Mouse (Mus musculus) limb, embryonic 10.5 days (tissue): ENCODE results near the gene Ccdc40. TPM values are rescaled to one million over a fixed set of nuclear protein-coding genes. Genes with fewer than 3 reads are reported as not detected.

Source experiments
- DNase-seq: peaks from one replicate; pipeline ENCODE4 v3.0.0-alpha.2; 2017; ENCODE audit warnings: low spot score
- H3K27ac ChIP-seq: fragments of 300-500 bp; sonication (generic); 2 replicates; pipeline ENCODE4 v1.5.1; 2016; ENCODE audit warnings: mild to moderate bottlenecking
- H3K27me3 ChIP-seq: fragments of 300-500 bp; sonication (generic); 2 replicates; pipeline ENCODE4 v1.6.1; 2016; ENCODE audit warnings: low read depth, mild to moderate bottlenecking; ENCODE audit not compliant: poor library complexity, severe bottlenecking
- H3K36me3 ChIP-seq: fragments of 300-500 bp; sonication (generic); 2 replicates; pipeline ENCODE4 v1.6.1; 2016; ENCODE audit warnings: mild to moderate bottlenecking, moderate library complexity
- H3K4me1 ChIP-seq: fragments of 300-500 bp; sonication (generic); 2 replicates; pipeline ENCODE4 v1.6.1; 2016
- H3K4me3 ChIP-seq: fragments of 300-500 bp; sonication (generic); 2 replicates; pipeline ENCODE4 v1.5.1; 2016; ENCODE audit warnings: mild to moderate bottlenecking, moderate library complexity
- H3K9me3 ChIP-seq: fragments of 300-500 bp; sonication (generic); replicated peaks from 2 replicates; pipeline ENCODE4 v1.6.1; 2016; ENCODE audit warnings: mild to moderate bottlenecking
- WGBS: fragments of 180-500 bp; shearing (Covaris S2); methylation state at CpG from one replicate; pipeline ENCODE4 v1.1.7; 2016; 5-methylcytosine and 5-hydroxymethylcytosine counted together
- polyA plus RNA-seq: library from polyadenylated mRNA; unstranded; fragments of >200 nt; fragmentation: Nextera tagmentation; extraction: Ambion mirVana; gene quantifications from 2 replicates; pipeline ENCODE4 v1.2.1, GENCODE M21; 2016

The Ccdc40 gene
- polyA plus RNA-seq, 1 experiment from 2014 or later, result 12.8 TPM

DNA sequence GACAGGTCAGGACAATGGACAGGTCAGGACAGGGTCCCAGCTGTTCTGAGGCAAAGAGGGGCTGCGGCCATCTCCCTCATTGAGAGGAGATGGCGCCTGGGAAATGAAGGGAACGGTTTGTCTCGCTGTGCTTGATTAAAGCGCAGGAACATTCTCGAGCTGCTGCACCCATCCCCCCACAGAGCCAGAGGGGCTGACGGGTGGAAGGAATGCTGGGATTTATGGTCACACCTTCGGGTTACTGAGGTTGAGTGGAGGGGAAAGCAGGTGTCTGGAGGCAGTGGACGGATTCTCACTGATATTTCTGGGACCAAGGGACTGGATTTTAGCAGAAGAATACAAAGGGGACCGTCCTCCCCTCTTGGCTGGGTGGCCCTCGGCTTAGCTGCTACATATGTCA is 79.5 kb downstream of the Ccdc40 start:
- H3K4me1 ChIP-seq, result peaks cover 32% of the 10 kb centered on the region
- DNase-seq, result peak; percentile 55
- peak overlapping the region; percentile 30 for H3K4me3 ChIP-seq
- H3K36me3 ChIP-seq, result no peaks in the 10 kb centered on the region
- peak overlapping the region; percentile 70 for H3K27ac ChIP-seq
- no peaks in the 10 kb centered on the region for H3K9me3 ChIP-seq
- 19% methylated on average over 11 of the region's 11 CpGs for WGBS
- peaks cover 40% of the 10 kb centered on the region for H3K27me3 ChIP-seq

DNA sequence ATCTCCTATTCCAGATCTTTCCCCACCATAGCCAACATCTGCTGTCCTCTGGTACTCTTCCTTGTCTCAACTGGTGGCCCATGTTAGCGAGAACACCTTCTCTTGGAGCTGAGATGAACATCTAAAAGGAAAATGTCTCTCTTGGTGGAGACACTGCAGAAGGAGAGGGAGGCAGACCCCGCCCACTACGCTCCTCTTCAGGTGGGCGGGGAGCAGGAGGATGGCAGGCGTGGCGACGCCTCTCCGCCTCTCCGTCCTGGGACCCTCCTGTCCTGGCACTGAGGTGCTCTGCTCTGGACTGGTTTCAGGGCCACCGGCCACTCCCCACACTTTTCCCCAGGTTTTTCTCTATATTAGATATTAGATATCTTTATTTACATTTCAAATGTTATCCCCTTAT is 82.2 kb downstream of the Ccdc40 start:
- H3K9me3 ChIP-seq, result no peaks in the 10 kb centered on the region
- no peak for DNase-seq
- H3K4me1 ChIP-seq, result peaks cover 30% of the 10 kb centered on the region
- H3K4me3 ChIP-seq, result no peak overlapping the region
- no peak overlapping the region for H3K27ac ChIP-seq
- no peaks in the 10 kb centered on the region for H3K36me3 ChIP-seq
- 15% methylated on average over 10 of the region's 10 CpGs for WGBS
- H3K27me3 ChIP-seq, result peaks cover 24% of the 10 kb centered on the region

DNA sequence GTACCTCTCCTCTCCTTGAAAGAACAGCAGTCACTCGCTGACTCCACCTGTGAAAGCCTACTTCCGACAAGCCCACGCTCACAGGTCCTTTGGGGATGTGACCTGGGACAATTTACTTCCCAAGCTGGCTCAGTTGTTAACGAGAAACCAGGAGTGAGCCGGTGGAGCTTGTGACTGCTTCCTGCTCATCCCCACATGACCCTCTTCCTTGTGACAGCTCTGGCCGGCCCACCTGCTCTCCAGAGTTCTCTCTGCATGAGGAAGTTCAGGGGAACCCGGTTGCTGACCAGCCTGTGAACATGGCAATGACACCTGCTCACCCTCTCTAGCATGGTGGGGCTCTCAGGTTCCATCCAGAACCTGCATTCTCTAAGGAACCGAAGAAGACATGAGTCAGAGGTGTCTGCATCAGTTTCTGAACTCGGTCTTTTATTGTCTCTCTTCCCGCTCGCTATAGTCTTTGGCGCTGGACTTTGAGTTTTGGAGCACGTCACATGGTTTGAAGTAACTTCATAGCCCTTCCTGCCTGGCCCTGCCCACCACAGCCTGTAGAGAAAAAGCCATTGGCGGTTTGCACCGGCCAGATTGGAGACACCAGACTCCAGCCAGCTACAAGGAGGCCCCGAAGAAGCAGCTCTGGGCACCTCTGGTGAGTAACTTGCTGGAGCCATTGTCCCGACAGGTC is 86.0 kb downstream of the Ccdc40 start:
- no peak overlapping the region for H3K4me3 ChIP-seq
- H3K36me3 ChIP-seq, result no peaks in the 10 kb centered on the region
- no peaks in the 10 kb centered on the region for H3K9me3 ChIP-seq
- WGBS, result 79% methylated on average over 17 of the region's 17 CpGs
- H3K27ac ChIP-seq, result no peak overlapping the region
- peaks cover 20% of the 10 kb centered on the region for H3K27me3 ChIP-seq
- no peak for DNase-seq
- peaks cover 10% of the 10 kb centered on the region; the same call in 1 of the 2 replicates for H3K4me1 ChIP-seq

Other genes starting within 250 kb of the Ccdc40 start
- not detected in 2 replicates for gene Enpp7, start 240.4 kb upstream of the Ccdc40 start, polyA plus RNA-seq
- gene Cbx2, start 205.6 kb upstream of the Ccdc40 start, polyA plus RNA-seq, result 151 and 170 TPM in 2 replicates
- 12.2 and 15.1 TPM in 2 replicates for gene Cbx8, start 187.6 kb upstream of the Ccdc40 start, polyA plus RNA-seq
- gene Cbx4, start 142.4 kb upstream of the Ccdc40 start, polyA plus RNA-seq, result 4.3 and 7.1 TPM in 2 replicates
- 19.6 and 20.2 TPM in 2 replicates for gene Tbc1d16, start 73 bp upstream of the Ccdc40 start, polyA plus RNA-seq
- gene Gaa, start 39.3 kb downstream of the Ccdc40 start, polyA plus RNA-seq, result 23.4 and 27.8 TPM in 2 replicates
- 503 and 564 TPM in 2 replicates for gene Eif4a3, start 71.5 kb downstream of the Ccdc40 start, polyA plus RNA-seq
- gene Card14, start 79.2 kb downstream of the Ccdc40 start, polyA plus RNA-seq, result 0.08 and 0.30 TPM in 2 replicates
- 6.5 and 8.1 TPM in 2 replicates for gene Sgsh, start 127.0 kb downstream of the Ccdc40 start, polyA plus RNA-seq
- gene Slc26a11, start 127.0 kb downstream of the Ccdc40 start, polyA plus RNA-seq, result 8.9 and 9.4 TPM in 2 replicates
- gene Rnf213, start 164.5 kb downstream of the Ccdc40 start, polyA plus RNA-seq, result 1.8 and 2.4 TPM in 2 replicates